Mouse (Mus musculus) neural tube, embryonic 11.5 days (tissue): Measurements from ENCODE around the gene Mfn1. TPM values are rescaled to one million over a fixed set of nuclear protein-coding genes. Genes with fewer than 3 reads are reported as not detected.
A peak's percentile ranks its signal among the peaks of the same experiment; 100 is the strongest.

Experiments
- ATAC-seq: fragments of 200-750 bp; cut with Nextera tagmentation; 2 replicates; pipeline ENCODE4 v1.8.0; 2017; ENCODE audit warnings: moderate number of reproducible peaks, mild to moderate bottlenecking, moderate TSS enrichment, moderate library complexity; ENCODE audit not compliant: insufficient read depth, low FRiP score, low TSS enrichment
- DNase-seq: peaks from one replicate; pipeline ENCODE4 v3.0.0-alpha.2; 2015; ENCODE audit warnings: low spot score
- H3K27ac ChIP-seq: fragments of 300-500 bp; sonication (generic); 2 replicates; pipeline ENCODE4 v1.5.1; 2014; ENCODE audit warnings: low read depth, mild to moderate bottlenecking, low read length
- H3K27me3 ChIP-seq: fragments of 300-500 bp; sonication (generic); 2 replicates; pipeline ENCODE4 v1.6.1; 2014; ENCODE audit warnings: mild to moderate bottlenecking, low read length, mixed read lengths; ENCODE audit not compliant: control insufficient read depth, insufficient read depth
- H3K36me3 ChIP-seq: fragments of 300-500 bp; sonication (generic); 2 replicates; pipeline ENCODE4 v1.6.1; 2014; ENCODE audit warnings: mild to moderate bottlenecking, low read length, moderate library complexity, mixed read lengths; ENCODE audit not compliant: control insufficient read depth, insufficient read depth
- H3K4me1 ChIP-seq: fragments of 300-500 bp; sonication (generic); 2 replicates; pipeline ENCODE4 v1.6.1; 2014; ENCODE audit warnings: low read length, mixed read lengths; ENCODE audit not compliant: control insufficient read depth, insufficient read depth
- H3K4me2 ChIP-seq: fragments of 300-500 bp; sonication (generic); 2 replicates; pipeline ENCODE4 v1.6.1; 2014; ENCODE audit warnings: low read depth, mild to moderate bottlenecking, moderate library complexity
- H3K4me3 ChIP-seq: fragments of 300-500 bp; sonication (generic); 2 replicates; pipeline ENCODE4 v1.5.1; 2014; ENCODE audit warnings: low read depth, low read length
- H3K9ac ChIP-seq: fragments of 300-500 bp; sonication (generic); 2 replicates; pipeline ENCODE4 v1.6.1; 2014; ENCODE audit warnings: mild to moderate bottlenecking, low read length
- H3K9me3 ChIP-seq: fragments of 300-500 bp; sonication (generic); 2 replicates; pipeline ENCODE4 v1.6.1; 2016; ENCODE audit warnings: low read length; ENCODE audit not compliant: control insufficient read depth
- WGBS: fragments of 180-500 bp; shearing (Covaris S2); extraction: QIAGEN DNeasy Blood & Tissue Kit; methylation state at CpG from one replicate; pipeline ENCODE4 v1.1.7; 2014; 5-methylcytosine and 5-hydroxymethylcytosine counted together
- polyA plus RNA-seq: library from polyadenylated mRNA; unstranded; fragments of >200 nt; fragmentation: Nextera tagmentation; extraction: Ambion mirVana; gene quantifications from 2 replicates; pipeline ENCODE4 v1.2.1, GENCODE M21; 2014

Mfn1 gene
- polyA plus RNA-seq, 1 experiment from 2014 or later, result 26.8 TPM

- Histone ChIP-seq H3K4me1 (no peaks in the 10 kb centered on the region), H3K4me3 (no peak overlapping the region), H3K27me3 (no peaks in the 10 kb centered on the region), H3K27ac (no peak overlapping the region), H3K4me2 (no peak overlapping the region), H3K9ac (no peak overlapping the region), H3K9me3 (no peaks in the 10 kb centered on the region), H3K36me3 (no peaks in the 10 kb centered on the region)
- DNase-seq, result no peak
- WGBS, result 72% methylated on average over 2 of the region's 2 CpGs
- no peak for ATAC-seq
These were observed 85.5 kb downstream of the Mfn1 start for GRCm38 (mm10) chr3:32614786-32615185.

GRCm38 (mm10) chr3:32615376-32615775 lies 86.1 kb downstream of the Mfn1 start:
- Histone ChIP-seq H3K9ac (no peak overlapping the region), H3K4me3 (peak overlapping the region; percentile 61), H3K36me3 (no peaks in the 10 kb centered on the region), H3K9me3 (no peaks in the 10 kb centered on the region), H3K4me2 (peak overlapping the region; percentile 50), H3K27me3 (no peaks in the 10 kb centered on the region), H3K4me1 (no peaks in the 10 kb centered on the region), H3K27ac (no peak overlapping the region)
- DNase-seq (no peak), ATAC-seq (no peak)
- WGBS, result 83% methylated on average over 5 of the region's 5 CpGs

- Histone ChIP-seq H3K36me3 (no peaks in the 10 kb centered on the region), H3K9ac (peak overlapping the region; percentile 66), H3K27ac (no peak overlapping the region), H3K4me1 (no peaks in the 10 kb centered on the region), H3K4me3 (peak overlapping the region; percentile 61), H3K9me3 (no peaks in the 10 kb centered on the region), H3K4me2 (peak overlapping the region; percentile 50), H3K27me3 (no peaks in the 10 kb centered on the region)
- no peak for ATAC-seq
- WGBS, result 24% methylated on average over 6 of the region's 14 CpGs
- no peak for DNase-seq
These were observed 86.7 kb downstream of the Mfn1 start for GRCm38 (mm10) chr3:32616006-32616330.

- DNase-seq, result peak; percentile 82
- Histone ChIP-seq H3K4me3 (peak within 1 kb of the TSS; percentile 61), H3K27me3 (no peaks in the 10 kb centered on the region), H3K9ac (peak within 1 kb of the TSS; percentile 66), H3K36me3 (no peaks in the 10 kb centered on the region), H3K4me2 (peak within 1 kb of the TSS; percentile 50), H3K9me3 (no peaks in the 10 kb centered on the region), H3K4me1 (no peaks in the 10 kb centered on the region), H3K27ac (0 out of 2 replicates have a peak within 1 kb of the TSS, but pooled peaks have one; percentile 44)
- WGBS, result 0% methylated on average over 11 of the region's 83 CpGs
- ATAC-seq, result peak; percentile 90
These were observed 87.2 kb downstream of the Mfn1 start, which contains the start of gene Gnb4 for GRCm38 (mm10) chr3:32616331-32617052. Gene Gnb4 (minus strand): TSS chr3:32616585.

- Histone ChIP-seq H3K4me3 (peak overlapping the region; percentile 61), H3K27ac (0 out of 2 replicates have a peak overlapping the region, but pooled peaks have one; percentile 44)
These were observed 87.9 kb downstream of the Mfn1 start for GRCm38 (mm10) chr3:32617053-32617642.

GRCm38 (mm10) chr3:32621658-32622057 lies 92.4 kb downstream of the Mfn1 start:
- ATAC-seq (no peak), DNase-seq (no peak)
- H3K27ac ChIP-seq, result no peak overlapping the region
- H3K27me3 ChIP-seq, result no peaks in the 10 kb centered on the region
- no peaks in the 10 kb centered on the region for H3K9me3 ChIP-seq
- no peaks in the 10 kb centered on the region for H3K36me3 ChIP-seq
- no peak overlapping the region for H3K4me3 ChIP-seq
- H3K4me1 ChIP-seq, result no peaks in the 10 kb centered on the region
- no peak overlapping the region for H3K9ac ChIP-seq
- WGBS, result 95% methylated on average over 1 of the region's 1 CpGs
- H3K4me2 ChIP-seq, result no peak overlapping the region

More at GRCm38 (mm10) chr3:32617053-32617642, 87.9 kb downstream of the Mfn1 start:
- H3K27me3 ChIP-seq, result no peaks in the 10 kb centered on the region
- no peak for DNase-seq
- peak; percentile 41 for ATAC-seq
- H3K4me2 ChIP-seq, result peak overlapping the region; percentile 50
- WGBS, result 21% methylated on average over 16 of the region's 16 CpGs
- H3K36me3 ChIP-seq, result no peaks in the 10 kb centered on the region
- H3K9me3 ChIP-seq, result no peaks in the 10 kb centered on the region
- H3K9ac ChIP-seq, result peak overlapping the region; percentile 66
- H3K4me1 ChIP-seq, result no peaks in the 10 kb centered on the region

- 87% methylated on average over 3 of the region's 3 CpGs for WGBS
- H3K27me3 ChIP-seq, result no peaks in the 10 kb centered on the region
- no peaks in the 10 kb centered on the region for H3K4me1 ChIP-seq
- H3K27ac ChIP-seq, result no peak overlapping the region
- H3K9ac ChIP-seq, result no peak overlapping the region
- H3K4me2 ChIP-seq, result no peak overlapping the region
- H3K36me3 ChIP-seq, result no peaks in the 10 kb centered on the region
- DNase-seq (no peak), ATAC-seq (no peak)
- H3K9me3 ChIP-seq, result no peaks in the 10 kb centered on the region
- H3K4me3 ChIP-seq, result no peak overlapping the region
These were observed 92.8 kb downstream of the Mfn1 start for GRCm38 (mm10) chr3:32622106-32622505.

- Histone ChIP-seq H3K27ac (no peak overlapping the region), H3K4me3 (no peak overlapping the region), H3K9ac (no peak overlapping the region), H3K4me2 (no peak overlapping the region), H3K4me1 (no peaks in the 10 kb centered on the region), H3K27me3 (no peaks in the 10 kb centered on the region), H3K36me3 (no peaks in the 10 kb centered on the region), H3K9me3 (no peaks in the 10 kb centered on the region)
- 91% methylated on average over 7 of the region's 7 CpGs for WGBS
- ATAC-seq (no peak), DNase-seq (no peak)
These were observed 98.9 kb downstream of the Mfn1 start for GRCm38 (mm10) chr3:32628141-32628540.
